Mouse (Mus musculus): ENCODE data around the gene Noto. TPM values are rescaled to one million over a fixed set of nuclear protein-coding genes. Genes with fewer than 3 reads are reported as not detected.

Noto gene
- polyA plus RNA-seq, 1 experiment from 2014 or later: 0.94 TPM

GRCm38 (mm10) chr6:85410771-85411273 lies 12.9 kb upstream of the Noto start:
- no peak overlapping the region for H3K4me2 ChIP-seq (ENCODE audit: low read depth, low read length)
- no peaks in the 10 kb centered on the region for H3K9me3 ChIP-seq (ENCODE audit: control insufficient read depth, low read length)
- no peak overlapping the region; the same call in 1 of the 2 replicates for H3K27ac ChIP-seq (ENCODE audit: low read length)
- H3K27me3 ChIP-seq (ENCODE audit: control insufficient read depth, insufficient read depth, low read depth, low read length): peaks cover 29% of the 10 kb centered on the region
- H3K9ac ChIP-seq (ENCODE audit: low read length): no peak overlapping the region
- H3K36me3 ChIP-seq (ENCODE audit: control insufficient read depth, insufficient read depth, low read length): no peaks in the 10 kb centered on the region
- no peak overlapping the region for H3K4me3 ChIP-seq (ENCODE audit: low read length)
- ATAC-seq (ENCODE audit: low read depth): peak; percentile 88
- 9% methylated on average over 13 of the region's 13 CpGs for WGBS
- no peaks in the 10 kb centered on the region; the same call in 1 of the 2 replicates for H3K4me1 ChIP-seq (replicated peaks; ENCODE audit: control insufficient read depth, insufficient read depth, low read length)

GRCm38 (mm10) chr6:85415829-85416228 lies 7.9 kb upstream of the Noto start:
- no peak overlapping the region for H3K4me2 ChIP-seq (ENCODE audit: low read depth, low read length)
- no peak overlapping the region for H3K9ac ChIP-seq (ENCODE audit: low read length)
- 37% methylated on average over 3 of the region's 3 CpGs for WGBS
- H3K4me1 ChIP-seq (replicated peaks; ENCODE audit: control insufficient read depth, insufficient read depth, low read length): no peaks in the 10 kb centered on the region; the same call in 1 of the 2 replicates
- H3K27ac ChIP-seq (ENCODE audit: low read length): peak overlapping the region; percentile 79
- H3K4me3 ChIP-seq (ENCODE audit: low read length): no peak overlapping the region
- H3K9me3 ChIP-seq (ENCODE audit: control insufficient read depth, low read length): no peaks in the 10 kb centered on the region
- H3K27me3 ChIP-seq (ENCODE audit: control insufficient read depth, insufficient read depth, low read depth, low read length): no peaks in the 10 kb centered on the region
- no peaks in the 10 kb centered on the region for H3K36me3 ChIP-seq (ENCODE audit: control insufficient read depth, insufficient read depth, low read length)
- ATAC-seq (ENCODE audit: low read depth): peak; percentile 81

GRCm38 (mm10) chr6:85419150-85419549 lies 4.5 kb upstream of the Noto start:
- 55% methylated on average over 2 of the region's 2 CpGs for WGBS
- Histone ChIP-seq H3K4me3 (ENCODE audit: low read length) (no peak overlapping the region), H3K4me1 (replicated peaks; ENCODE audit: control insufficient read depth, insufficient read depth, low read length) (no peaks in the 10 kb centered on the region; the same call in none of the 2 replicates), H3K36me3 (ENCODE audit: control insufficient read depth, insufficient read depth, low read length) (no peaks in the 10 kb centered on the region), H3K4me2 (ENCODE audit: low read depth, low read length) (no peak overlapping the region), H3K27ac (ENCODE audit: low read length) (peak overlapping the region; percentile 32), H3K9me3 (ENCODE audit: control insufficient read depth, low read length) (no peaks in the 10 kb centered on the region), H3K27me3 (ENCODE audit: control insufficient read depth, insufficient read depth, low read depth, low read length) (no peaks in the 10 kb centered on the region; the same call in 1 of the 2 replicates), H3K9ac (ENCODE audit: low read length) (no peak overlapping the region)
- peak; percentile 61 for ATAC-seq (ENCODE audit: low read depth)

DNA sequence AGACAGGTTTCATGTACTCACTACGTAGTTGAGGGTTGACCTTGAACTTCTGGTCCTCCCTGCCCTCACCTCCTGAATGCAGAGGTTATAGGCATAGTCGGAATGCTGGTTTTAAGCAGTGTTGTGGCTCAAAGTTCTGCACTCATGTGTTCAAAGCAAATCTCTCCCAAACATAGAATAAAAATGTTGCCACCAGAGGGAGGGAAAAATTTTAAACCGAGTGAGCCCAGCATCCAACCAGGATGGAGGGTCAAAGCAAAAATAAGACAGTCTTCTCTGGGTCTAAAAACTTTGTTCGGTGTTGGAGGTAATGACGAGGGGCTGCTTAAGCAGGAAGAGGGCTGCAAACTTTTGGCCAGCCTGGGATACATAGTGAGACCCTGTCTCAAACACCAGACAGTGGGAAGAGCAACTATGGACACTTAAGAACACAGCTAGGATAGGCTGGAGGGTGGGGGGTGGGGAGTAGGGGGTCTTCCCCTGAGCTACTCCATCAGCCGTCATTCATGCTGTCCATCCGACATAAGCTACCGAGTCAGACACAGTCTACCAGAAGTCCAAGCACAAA lies 7.7 kb downstream of the Noto start:
- H3K4me3 ChIP-seq (ENCODE audit: low read length): peak overlapping the region; percentile 80
- H3K9ac ChIP-seq (ENCODE audit: low read length): peak overlapping the region; percentile 81
- H3K27ac ChIP-seq (ENCODE audit: low read length): no peak overlapping the region
- no peak; the same call in 1 of the 2 replicates for ATAC-seq (ENCODE audit: low read depth)
- 37% methylated on average over 8 of the region's 8 CpGs for WGBS
- H3K9me3 ChIP-seq (ENCODE audit: control insufficient read depth, low read length): no peaks in the 10 kb centered on the region
- no peaks in the 10 kb centered on the region for H3K27me3 ChIP-seq (ENCODE audit: control insufficient read depth, insufficient read depth, low read depth, low read length)
- peak overlapping the region; percentile 79 for H3K4me2 ChIP-seq (ENCODE audit: low read depth, low read length)
- H3K36me3 ChIP-seq (ENCODE audit: control insufficient read depth, insufficient read depth, low read length): no peaks in the 10 kb centered on the region
- H3K4me1 ChIP-seq (replicated peaks; ENCODE audit: control insufficient read depth, insufficient read depth, low read length): peaks cover 6% of the 10 kb centered on the region

GRCm38 (mm10) chr6:85431842-85432431 lies 8.3 kb downstream of the Noto start, which contains the start of gene Smyd5:
Gene Smyd5, plus strand, starts transcription at chr6:85431989.
- Histone ChIP-seq H3K4me1 (replicated peaks; ENCODE audit: control insufficient read depth, insufficient read depth, low read length) (peaks cover 6% of the 10 kb centered on the region), H3K4me2 (ENCODE audit: low read depth, low read length) (peak within 1 kb of the TSS; percentile 79), H3K9me3 (ENCODE audit: control insufficient read depth, low read length) (no peaks in the 10 kb centered on the region), H3K9ac (ENCODE audit: low read length) (peak within 1 kb of the TSS; percentile 81), H3K36me3 (ENCODE audit: control insufficient read depth, insufficient read depth, low read length) (no peaks in the 10 kb centered on the region), H3K4me3 (ENCODE audit: low read length) (peak within 1 kb of the TSS; percentile 80), H3K27me3 (ENCODE audit: control insufficient read depth, insufficient read depth, low read depth, low read length) (no peaks in the 10 kb centered on the region), H3K27ac (ENCODE audit: low read length) (no peak within 1 kb of the TSS)
- peak; percentile 91 for ATAC-seq (ENCODE audit: low read depth)
- WGBS: under 1% methylated on average over 36 of the region's 39 CpGs

DNA sequence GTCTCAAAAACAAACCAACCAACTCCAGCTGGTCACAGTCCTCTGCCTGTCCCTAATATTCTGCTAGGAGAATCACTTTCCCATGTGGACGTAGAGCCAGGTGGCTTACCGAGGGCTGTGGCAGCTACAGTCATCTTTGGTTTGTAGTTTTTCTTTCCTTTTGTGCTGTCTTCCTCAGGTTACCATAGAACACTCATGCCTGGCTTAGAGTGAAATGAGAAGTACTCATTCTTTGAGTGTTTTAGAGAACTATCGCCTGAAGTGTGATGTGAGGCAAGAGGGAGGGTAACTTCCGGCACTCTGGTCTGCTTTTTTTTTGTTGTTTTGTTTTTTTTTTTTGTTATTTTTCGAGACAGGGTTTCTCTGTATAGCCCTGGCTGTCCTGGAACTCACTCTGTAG lies 10.2 kb downstream of the Noto start:
- H3K36me3 ChIP-seq (ENCODE audit: control insufficient read depth, insufficient read depth, low read length): peaks cover 4% of the 10 kb centered on the region
- H3K9ac ChIP-seq (ENCODE audit: low read length): no peak overlapping the region
- ATAC-seq (ENCODE audit: low read depth): no peak
- H3K4me2 ChIP-seq (ENCODE audit: low read depth, low read length): no peak overlapping the region
- 71% methylated on average over 5 of the region's 5 CpGs for WGBS
- H3K4me1 ChIP-seq (replicated peaks; ENCODE audit: control insufficient read depth, insufficient read depth, low read length): peaks cover 6% of the 10 kb centered on the region
- H3K27ac ChIP-seq (ENCODE audit: low read length): no peak overlapping the region
- no peaks in the 10 kb centered on the region for H3K9me3 ChIP-seq (ENCODE audit: control insufficient read depth, low read length)
- H3K27me3 ChIP-seq (ENCODE audit: control insufficient read depth, insufficient read depth, low read depth, low read length): no peaks in the 10 kb centered on the region
- H3K4me3 ChIP-seq (ENCODE audit: low read length): no peak overlapping the region

GRCm38 (mm10) chr6:85436204-85436603 lies 12.5 kb downstream of the Noto start:
- Histone ChIP-seq H3K4me2 (ENCODE audit: low read depth, low read length) (no peak overlapping the region), H3K9me3 (ENCODE audit: control insufficient read depth, low read length) (no peaks in the 10 kb centered on the region), H3K4me1 (replicated peaks; ENCODE audit: control insufficient read depth, insufficient read depth, low read length) (peaks cover 2% of the 10 kb centered on the region; the same call in 1 of the 2 replicates), H3K4me3 (ENCODE audit: low read length) (no peak overlapping the region), H3K36me3 (ENCODE audit: control insufficient read depth, insufficient read depth, low read length) (peaks cover 10% of the 10 kb centered on the region), H3K9ac (ENCODE audit: low read length) (no peak overlapping the region), H3K27ac (ENCODE audit: low read length) (no peak overlapping the region), H3K27me3 (ENCODE audit: control insufficient read depth, insufficient read depth, low read depth, low read length) (no peaks in the 10 kb centered on the region)
- 79% methylated on average over 1 of the region's 1 CpGs for WGBS
- no peak for ATAC-seq (ENCODE audit: low read depth)

GRCm38 (mm10) chr6:85436631-85437030 lies 12.9 kb downstream of the Noto start:
- 85% methylated on average over 5 of the region's 6 CpGs for WGBS
- no peak overlapping the region for H3K4me2 ChIP-seq (ENCODE audit: low read depth, low read length)
- ATAC-seq (ENCODE audit: low read depth): no peak

DNA sequence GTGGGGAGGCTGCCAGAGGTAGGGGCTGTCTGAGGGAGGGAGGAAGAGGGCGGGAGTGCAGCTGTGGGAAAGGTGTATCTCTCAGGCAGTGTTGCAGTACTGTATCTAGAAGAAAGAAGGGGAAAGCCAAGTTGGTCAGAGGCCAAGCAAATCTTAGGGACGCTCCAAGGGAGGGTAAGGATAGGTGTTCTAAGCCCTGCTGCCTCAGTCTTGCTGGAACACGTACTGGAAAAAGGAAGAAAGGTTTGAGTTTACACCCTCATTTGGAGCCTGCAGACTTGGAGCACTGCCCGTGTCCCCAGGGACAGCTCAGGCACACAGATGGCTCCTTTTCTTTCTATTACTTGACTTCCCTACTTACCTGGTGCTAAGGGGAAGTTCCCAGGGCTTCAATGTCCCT lies 17.5 kb downstream of the Noto start:
- 78% methylated on average over 4 of the region's 4 CpGs for WGBS
- Histone ChIP-seq H3K36me3 (ENCODE audit: control insufficient read depth, insufficient read depth, low read length) (peaks cover 35% of the 10 kb centered on the region), H3K9me3 (ENCODE audit: control insufficient read depth, low read length) (no peaks in the 10 kb centered on the region), H3K4me2 (ENCODE audit: low read depth, low read length) (no peak overlapping the region), H3K4me1 (replicated peaks; ENCODE audit: control insufficient read depth, insufficient read depth, low read length) (no peaks in the 10 kb centered on the region), H3K4me3 (ENCODE audit: low read length) (no peak overlapping the region), H3K27ac (ENCODE audit: low read length) (no peak overlapping the region), H3K9ac (ENCODE audit: low read length) (no peak overlapping the region), H3K27me3 (ENCODE audit: control insufficient read depth, insufficient read depth, low read depth, low read length) (no peaks in the 10 kb centered on the region)
- no peak for ATAC-seq (ENCODE audit: low read depth)

More at GRCm38 (mm10) chr6:85436631-85437030, 12.9 kb downstream of the Noto start:
- no peaks in the 10 kb centered on the region for H3K9me3 ChIP-seq (ENCODE audit: control insufficient read depth, low read length)
- no peak overlapping the region for H3K9ac ChIP-seq (ENCODE audit: low read length)
- peaks cover 2% of the 10 kb centered on the region; the same call in 1 of the 2 replicates for H3K4me1 ChIP-seq (replicated peaks; ENCODE audit: control insufficient read depth, insufficient read depth, low read length)
- peaks cover 11% of the 10 kb centered on the region for H3K36me3 ChIP-seq (ENCODE audit: control insufficient read depth, insufficient read depth, low read length)
- no peak overlapping the region for H3K27ac ChIP-seq (ENCODE audit: low read length)
- H3K27me3 ChIP-seq (ENCODE audit: control insufficient read depth, insufficient read depth, low read depth, low read length): no peaks in the 10 kb centered on the region
- H3K4me3 ChIP-seq (ENCODE audit: low read length): no peak overlapping the region
